Mouse (Mus musculus): ENCODE results near the gene Cdk11b.
"Not testable (repeated sequence)": the region's sequence is repeated elsewhere in the genome, so short reads cannot be mapped to it uniquely, and the experiment has no call there.

Gene Cdk11b

GRCm38 (mm10) chr4:155599901-155600825 lies 24.5 kb upstream of the Cdk11b start:
- Histone ChIP-seq H3K27me3 (ENCODE audit: control insufficient read depth, insufficient read depth, low read length, poor library complexity, severe bottlenecking) (no peaks in the 10 kb centered on the region), H3K36me3 (ENCODE audit: control insufficient read depth, insufficient read depth, low read length, poor library complexity, severe bottlenecking) (no peaks in the 10 kb centered on the region)
- DNase-seq (ENCODE audit: low read depth, low spot score): no peak

- peak; percentile 96 for DNase-seq (ENCODE audit: low read depth, low spot score)
- Histone ChIP-seq H3K36me3 (ENCODE audit: control insufficient read depth, insufficient read depth, low read length, poor library complexity, severe bottlenecking) (no peaks in the 10 kb centered on the region), H3K27me3 (ENCODE audit: control insufficient read depth, insufficient read depth, low read length, poor library complexity, severe bottlenecking) (no peaks in the 10 kb centered on the region)
Observed at GRCm38 (mm10) chr4:155601091-155601996, 23.3 kb upstream of the Cdk11b start, which contains the start of gene Slc35e2. Gene Slc35e2 (plus strand): TSS chr4:155601416.

- H3K36me3 ChIP-seq (ENCODE audit: control insufficient read depth, insufficient read depth, low read length, poor library complexity, severe bottlenecking): no peaks in the 10 kb centered on the region; the same call in 1 of the 2 replicates
- no peak for DNase-seq (ENCODE audit: low read depth, low spot score)
Observed at GRCm38 (mm10) chr4:155601997-155602456, 22.6 kb upstream of the Cdk11b start.

DNA sequence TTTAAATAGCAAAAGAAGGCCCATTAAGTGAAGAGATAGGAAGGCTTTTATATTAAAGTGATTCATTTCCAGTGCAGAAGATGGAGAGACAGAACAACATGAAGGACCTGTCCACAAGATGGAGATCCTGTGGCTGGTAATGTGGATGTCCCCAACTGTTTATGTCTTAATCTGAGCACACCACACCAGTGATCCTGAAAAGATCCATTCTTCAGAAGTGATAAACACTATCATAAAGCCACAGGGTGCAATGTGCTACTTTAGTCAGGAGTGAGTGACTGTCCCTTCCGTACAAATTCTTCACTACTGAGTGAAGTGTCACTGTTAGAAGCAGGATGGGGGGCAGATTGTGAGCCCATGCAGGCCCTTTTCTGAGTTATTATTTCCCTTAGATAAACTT lies 21.9 kb upstream of the Cdk11b start:
- Histone ChIP-seq H3K36me3 (ENCODE audit: control insufficient read depth, insufficient read depth, low read length, poor library complexity, severe bottlenecking) (no peaks in the 10 kb centered on the region; the same call in 1 of the 2 replicates), H3K27me3 (ENCODE audit: control insufficient read depth, insufficient read depth, low read length, poor library complexity, severe bottlenecking) (no peaks in the 10 kb centered on the region)
- DNase-seq (ENCODE audit: low read depth, low spot score): no peak

More at GRCm38 (mm10) chr4:155601997-155602456, 22.6 kb upstream of the Cdk11b start:
- no peaks in the 10 kb centered on the region for H3K27me3 ChIP-seq (ENCODE audit: control insufficient read depth, insufficient read depth, low read length, poor library complexity, severe bottlenecking)

DNA sequence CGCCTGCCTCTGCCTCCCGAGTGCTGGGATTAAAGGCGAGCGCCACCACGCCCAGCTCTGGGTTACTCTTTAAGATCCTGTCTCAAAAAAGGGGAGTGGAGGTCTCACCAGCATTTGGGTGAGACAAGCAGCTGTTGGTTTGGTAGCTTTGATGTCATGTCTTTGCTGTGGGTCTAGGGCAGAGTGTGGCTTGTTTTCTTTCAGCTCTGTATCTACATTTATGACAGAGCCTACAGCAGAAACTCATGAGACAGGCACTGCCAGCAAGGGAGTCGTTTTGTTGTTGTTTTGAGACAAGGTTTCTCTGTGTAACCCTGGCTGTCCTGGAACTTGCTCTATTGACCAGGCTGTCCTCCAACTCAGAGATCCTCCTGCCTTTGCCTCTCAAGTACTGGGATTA lies 20.9 kb upstream of the Cdk11b start:
- Histone ChIP-seq H3K27me3 (ENCODE audit: control insufficient read depth, insufficient read depth, low read length, poor library complexity, severe bottlenecking) (no peaks in the 10 kb centered on the region), H3K36me3 (ENCODE audit: control insufficient read depth, insufficient read depth, low read length, poor library complexity, severe bottlenecking) (no peaks in the 10 kb centered on the region; the same call in 1 of the 2 replicates)
- no peak for DNase-seq (ENCODE audit: low read depth, low spot score)

DNA sequence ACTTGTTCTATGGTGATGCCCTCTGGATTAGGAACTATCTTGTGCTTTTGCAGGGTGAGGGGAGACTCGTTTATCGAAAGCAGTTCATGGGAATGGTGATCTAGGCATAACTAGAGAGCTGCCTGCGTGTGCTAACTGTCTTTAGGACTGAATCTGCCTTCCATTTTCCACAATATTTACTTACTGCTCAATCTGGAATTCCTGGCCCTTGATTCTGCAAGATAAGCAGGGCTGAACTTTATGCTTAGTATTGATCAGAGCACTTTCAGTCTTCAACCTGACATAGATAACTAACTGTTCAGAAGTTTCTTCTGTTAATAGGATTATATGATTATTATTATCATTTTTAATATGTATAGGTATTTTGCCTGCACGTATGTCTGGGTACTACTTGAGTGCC lies 19.5 kb upstream of the Cdk11b start:
- H3K36me3 ChIP-seq (ENCODE audit: control insufficient read depth, insufficient read depth, low read length, poor library complexity, severe bottlenecking): no peaks in the 10 kb centered on the region; the same call in 1 of the 2 replicates
- H3K27me3 ChIP-seq (ENCODE audit: control insufficient read depth, insufficient read depth, low read length, poor library complexity, severe bottlenecking): no peaks in the 10 kb centered on the region
- no peak for DNase-seq (ENCODE audit: low read depth, low spot score)

- H3K36me3 ChIP-seq (ENCODE audit: control insufficient read depth, insufficient read depth, low read length, poor library complexity, severe bottlenecking): peaks cover 2% of the 10 kb centered on the region; the same call in 1 of the 2 replicates
- DNase-seq (ENCODE audit: low read depth, low spot score): no peak
- H3K27me3 ChIP-seq (ENCODE audit: control insufficient read depth, insufficient read depth, low read length, poor library complexity, severe bottlenecking): no peaks in the 10 kb centered on the region
Observed at GRCm38 (mm10) chr4:155606825-155607224, 17.8 kb upstream of the Cdk11b start.

DNA sequence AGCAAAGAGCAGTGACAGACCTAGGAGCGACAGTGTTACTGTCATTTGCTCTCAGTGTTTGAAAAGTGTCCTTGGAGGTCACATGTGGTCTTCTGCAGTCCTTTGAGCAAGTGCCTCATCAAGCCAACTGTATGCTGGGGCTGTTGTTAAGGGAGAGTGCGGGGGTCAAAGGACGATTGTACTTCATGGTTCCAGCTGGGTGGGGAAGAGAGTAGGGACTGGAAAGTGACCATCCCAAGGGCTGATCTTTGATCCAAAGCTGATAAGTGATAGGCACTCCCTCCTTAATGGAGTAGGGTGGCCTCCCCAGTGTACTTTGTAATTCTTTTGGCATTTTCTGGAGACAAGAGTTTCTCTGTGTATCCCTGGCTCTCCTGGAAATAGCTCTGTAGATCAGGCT lies 12.8 kb upstream of the Cdk11b start:
- peaks cover 10% of the 10 kb centered on the region; the same call in 1 of the 2 replicates for H3K36me3 ChIP-seq (ENCODE audit: control insufficient read depth, insufficient read depth, low read length, poor library complexity, severe bottlenecking)
- H3K27me3 ChIP-seq (ENCODE audit: control insufficient read depth, insufficient read depth, low read length, poor library complexity, severe bottlenecking): no peaks in the 10 kb centered on the region
- DNase-seq (ENCODE audit: low read depth, low spot score): no peak

DNA sequence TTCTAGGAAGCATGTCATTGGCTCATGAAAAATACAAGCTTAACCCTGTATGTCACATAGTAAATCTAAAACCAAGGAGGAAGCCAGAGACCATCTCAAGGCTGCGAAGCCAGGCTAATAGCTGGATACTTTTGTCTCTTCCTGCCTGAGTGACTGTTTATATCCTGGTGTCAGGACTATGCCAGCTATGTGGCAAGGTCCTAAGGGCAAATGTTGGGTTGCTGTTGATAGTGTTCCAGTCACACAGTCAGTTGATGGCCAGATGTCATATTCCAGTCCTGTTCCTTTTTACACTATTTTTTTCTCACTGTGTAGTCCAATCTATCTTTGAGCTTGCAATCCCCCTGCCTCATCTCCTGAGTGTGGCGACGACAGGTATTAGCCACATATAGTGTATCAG lies 11.4 kb upstream of the Cdk11b start:
- no peak for DNase-seq (ENCODE audit: low read depth, low spot score)
- H3K36me3 ChIP-seq (ENCODE audit: control insufficient read depth, insufficient read depth, low read length, poor library complexity, severe bottlenecking): peaks cover 10% of the 10 kb centered on the region
- H3K27me3 ChIP-seq (ENCODE audit: control insufficient read depth, insufficient read depth, low read length, poor library complexity, severe bottlenecking): no peaks in the 10 kb centered on the region

DNA sequence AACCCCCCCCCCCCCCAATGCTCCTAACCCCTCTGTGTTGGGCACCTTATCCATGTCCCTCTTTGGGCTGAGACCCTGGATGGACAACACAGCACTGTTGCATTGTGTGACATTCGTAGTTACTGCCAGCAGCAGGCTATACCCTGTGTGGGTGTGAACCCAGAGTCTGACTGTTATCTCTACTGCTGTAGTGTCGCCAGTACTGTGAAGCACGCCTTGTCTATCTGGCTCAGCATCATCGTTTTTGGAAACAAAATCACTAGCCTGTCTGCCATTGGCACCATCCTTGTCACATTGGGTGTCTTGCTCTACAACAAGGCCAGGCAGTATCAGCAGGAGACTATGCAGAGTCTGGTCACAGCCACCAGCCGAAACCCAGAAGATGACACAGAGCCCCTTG lies 6.3 kb upstream of the Cdk11b start:
- Histone ChIP-seq H3K27me3 (ENCODE audit: control insufficient read depth, insufficient read depth, low read length, poor library complexity, severe bottlenecking) (no peaks in the 10 kb centered on the region), H3K36me3 (ENCODE audit: control insufficient read depth, insufficient read depth, low read length, poor library complexity, severe bottlenecking) (peaks cover 19% of the 10 kb centered on the region)
- DNase-seq (ENCODE audit: low read depth, low spot score): no peak

DNA sequence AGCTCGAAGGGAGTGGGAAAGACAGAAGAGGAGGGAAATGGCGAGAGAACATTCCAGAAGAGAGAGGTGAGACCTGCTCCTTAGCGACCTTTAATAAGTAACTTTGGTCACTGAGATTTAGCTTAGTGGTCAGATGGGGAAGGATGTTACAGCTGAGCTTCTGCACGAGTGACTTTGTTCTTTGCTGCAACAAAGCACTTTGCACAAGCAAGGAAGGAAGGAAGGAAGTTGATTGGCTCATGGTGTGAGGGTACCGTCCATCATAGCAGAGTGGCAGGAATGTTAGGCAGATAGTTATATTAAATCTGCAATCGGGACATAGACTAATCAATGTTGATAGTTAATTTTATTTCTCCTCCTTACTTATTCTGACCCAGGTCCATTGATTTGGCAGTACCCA lies 5.6 kb downstream of the Cdk11b start:
- no peak for DNase-seq (ENCODE audit: low read depth, low spot score)
- Histone ChIP-seq H3K36me3 (ENCODE audit: control insufficient read depth, insufficient read depth, low read length, poor library complexity, severe bottlenecking) (peaks cover 18% of the 10 kb centered on the region), H3K27me3 (ENCODE audit: control insufficient read depth, insufficient read depth, low read length, poor library complexity, severe bottlenecking) (no peaks in the 10 kb centered on the region)

- H3K36me3 ChIP-seq (ENCODE audit: control insufficient read depth, insufficient read depth, low read length, poor library complexity, severe bottlenecking): peaks cover 34% of the 10 kb centered on the region
- no peaks in the 10 kb centered on the region for H3K27me3 ChIP-seq (ENCODE audit: control insufficient read depth, insufficient read depth, low read length, poor library complexity, severe bottlenecking)
- no peak for DNase-seq (ENCODE audit: low read depth, low spot score)
Observed at GRCm38 (mm10) chr4:155635766-155636499, 11.3 kb downstream of the Cdk11b start.

DNA sequence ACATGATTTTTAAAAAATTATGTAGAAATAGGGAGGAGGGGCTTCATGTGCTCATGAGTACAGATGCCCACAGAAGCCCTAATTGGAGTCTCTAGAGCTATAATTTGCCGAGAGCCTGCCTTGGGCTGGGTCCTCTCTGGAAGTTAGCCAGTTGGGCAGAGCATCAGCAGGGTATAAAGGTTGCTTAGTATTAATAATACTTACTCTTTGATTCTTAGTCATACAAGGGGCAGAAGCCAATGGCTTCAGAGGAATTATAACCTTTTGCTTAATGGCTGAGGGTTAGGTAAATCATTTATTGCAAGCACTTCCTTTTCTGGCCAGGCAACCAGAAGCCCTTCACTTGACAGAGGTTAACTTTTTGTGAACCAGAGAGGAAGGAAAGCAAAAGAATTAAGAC lies 18.9 kb downstream of the Cdk11b start:
- Histone ChIP-seq H3K36me3 (ENCODE audit: control insufficient read depth, insufficient read depth, low read length, poor library complexity, severe bottlenecking) (peaks cover 29% of the 10 kb centered on the region), H3K27me3 (ENCODE audit: control insufficient read depth, insufficient read depth, low read length, poor library complexity, severe bottlenecking) (no peaks in the 10 kb centered on the region)
- DNase-seq (ENCODE audit: low read depth, low spot score): no peak

- H3K27me3 ChIP-seq (ENCODE audit: control insufficient read depth, insufficient read depth, low read length, poor library complexity, severe bottlenecking); DNase-seq (ENCODE audit: low read depth, low spot score): not testable (repeated sequence)
- H3K36me3 ChIP-seq (ENCODE audit: control insufficient read depth, insufficient read depth, low read length, poor library complexity, severe bottlenecking): peaks cover 26% of the 10 kb centered on the region
Observed at GRCm38 (mm10) chr4:155645308-155645707, 20.7 kb downstream of the Cdk11b start, which contains the start of gene Gm10563. Gene Gm10563 (minus strand): TSS chr4:155645408.

Measured in splenic B cell, adult 2 months (primary cell).